Mouse (Mus musculus) liver, embryonic 14.5 days (tissue): ENCODE results near the gene Capn5. TPM values are rescaled to one million over a fixed set of nuclear protein-coding genes. Genes with fewer than 3 reads are reported as not detected.
"Not testable (repeated sequence)": the region's sequence is repeated elsewhere in the genome, so short reads cannot be mapped to it uniquely, and the experiment has no call there.

Source experiments
- ATAC-seq: fragments of 200-750 bp; cut with Nextera tagmentation; 2 replicates; pipeline ENCODE4 v1.8.0; 2017; ENCODE audit warnings: moderate number of reproducible peaks, mild to moderate bottlenecking, moderate library complexity; ENCODE audit not compliant: insufficient read depth
- DNase-seq, 3 experiments: peaks; one replicate each; pipeline ENCODE4 v3.0.0-alpha.2; 2012 to 2013; ENCODE audit warnings: low read depth in 3 of 3, low spot score in 3 of 3
- H3K27ac ChIP-seq: fragments of 300-500 bp; sonication (generic); 2 replicates; pipeline ENCODE4 v1.5.1; 2014; ENCODE audit warnings: moderate library complexity, mild to moderate bottlenecking, control low read depth, inconsistent platforms
- H3K27me3 ChIP-seq: fragments of 300-500 bp; sonication (generic); 2 replicates; pipeline ENCODE4 v1.6.1; 2014; ENCODE audit warnings: mild to moderate bottlenecking, low read length, moderate library complexity; ENCODE audit not compliant: control insufficient read depth, insufficient read depth
- H3K36me3 ChIP-seq: fragments of 300-500 bp; sonication (generic); replicated peaks from 2 replicates; pipeline ENCODE4 v1.6.1; 2014; ENCODE audit warnings: low read depth; ENCODE audit not compliant: control insufficient read depth, insufficient read depth
- H3K4me1 ChIP-seq, 2 experiments: fragments of 200-500 bp in 1 of 2; fragments of 300-500 bp in 1 of 2; sonication (generic) in 1 of 2; replicated peaks; 2 replicates each; pipeline ENCODE4 v1.6.1; 2012 to 2014; ENCODE audit warnings: antibody characterized with exemption in 1 of 2, inconsistent platforms in 1 of 2, low read length in 1 of 2; ENCODE audit not compliant: control insufficient read depth in 2 of 2, insufficient read depth in 2 of 2
- H3K4me2 ChIP-seq: fragments of 300-500 bp; sonication (generic); 2 replicates; pipeline ENCODE4 v1.6.1; 2014; ENCODE audit warnings: low read depth, mild to moderate bottlenecking, control low read depth, moderate library complexity
- H3K4me3 ChIP-seq, 2 experiments: fragments of 200-500 bp in 1 of 2; fragments of 300-500 bp in 1 of 2; sonication (generic) in 1 of 2; 2 replicates each; pipeline ENCODE4 v1.5.1; 2012 to 2014; ENCODE audit warnings: low read depth in 2 of 2, low read length in 2 of 2, mild to moderate bottlenecking in 2 of 2, control low read depth in 1 of 2, inconsistent platforms in 1 of 2, moderate library complexity in 1 of 2; ENCODE audit not compliant: insufficient read depth in 1 of 2
- H3K9ac ChIP-seq: fragments of 300-500 bp; sonication (generic); replicated peaks from 2 replicates; pipeline ENCODE4 v1.6.1; 2014; ENCODE audit warnings: mild to moderate bottlenecking, control low read depth, moderate library complexity
- H3K9me3 ChIP-seq: fragments of 300-500 bp; sonication (generic); 2 replicates; pipeline ENCODE4 v1.6.1; 2016; ENCODE audit warnings: low read length, mixed read lengths; ENCODE audit not compliant: control insufficient read depth
- CTCF ChIP-seq: IDR thresholded peaks from 2 replicates; pipeline ENCODE4 v1.5.1; 2016; ENCODE audit warnings: antibody characterized with exemption, low read depth, control low read depth
- EP300 ChIP-seq: IDR thresholded peaks from 2 replicates; pipeline ENCODE4 v1.6.1; 2016; ENCODE audit warnings: antibody characterized with exemption, low read depth
- WGBS: fragments of 180-500 bp; shearing (Covaris S2); extraction: QIAGEN DNeasy Blood & Tissue Kit; methylation state at CpG from one replicate; pipeline ENCODE4 v1.1.7; 2014; ENCODE audit not compliant: insufficient replicate concordance; 5-methylcytosine and 5-hydroxymethylcytosine counted together
- polyA plus RNA-seq, 2 experiments: library from polyadenylated mRNA; depleted of rRNA in 1 of 2; stranded (reverse) in 1 of 2; unstranded in 1 of 2; fragments of >200 nt; fragmentation: Nextera tagmentation in 1 of 2; extraction: Ambion mirVana in 1 of 2; gene quantifications; 2 replicates each; pipeline versions ENCODE4 v1.2.1 to v1.2.3; 2012 to 2014

The Capn5 gene
- polyA plus RNA-seq, 2 experiments: 8.9 to 13.1 TPM

DNA sequence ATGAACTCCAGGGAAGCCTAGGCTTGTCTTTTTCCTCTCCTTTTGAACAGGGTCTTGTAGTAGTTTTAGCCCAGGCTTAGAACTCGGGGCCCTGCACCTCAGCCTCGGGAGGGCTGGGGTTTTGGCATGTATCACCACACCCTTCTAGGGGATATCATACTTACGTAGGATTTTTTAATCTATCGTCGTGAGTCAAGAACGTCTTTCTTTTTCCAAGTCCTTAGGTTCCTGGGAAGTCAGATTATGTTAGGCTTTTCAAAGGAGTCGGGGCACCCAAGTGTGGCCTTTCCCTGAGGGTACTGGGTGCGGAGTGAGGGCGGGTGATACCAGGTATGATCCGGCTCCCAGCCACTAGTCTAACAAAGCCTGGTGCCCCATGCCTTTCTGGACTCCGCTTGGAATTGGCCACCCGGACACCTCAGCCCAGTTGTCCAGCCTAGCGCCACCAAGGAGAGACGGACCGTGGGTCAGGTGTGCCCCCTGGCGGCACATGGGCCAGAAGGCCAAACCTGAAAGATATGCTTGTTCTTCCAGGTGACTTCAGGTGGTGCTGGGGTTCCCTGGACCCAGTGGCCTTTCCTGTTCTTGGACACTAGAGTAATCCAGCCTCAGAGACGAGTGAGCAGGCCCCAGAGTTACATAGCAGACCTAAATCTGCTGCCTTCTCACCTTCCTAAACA is 13.6 kb upstream of the Capn5 start:
- peaks cover 45% of the 10 kb centered on the region for H3K27me3 ChIP-seq
- WGBS: 50% methylated on average over 17 of the region's 17 CpGs

DNA sequence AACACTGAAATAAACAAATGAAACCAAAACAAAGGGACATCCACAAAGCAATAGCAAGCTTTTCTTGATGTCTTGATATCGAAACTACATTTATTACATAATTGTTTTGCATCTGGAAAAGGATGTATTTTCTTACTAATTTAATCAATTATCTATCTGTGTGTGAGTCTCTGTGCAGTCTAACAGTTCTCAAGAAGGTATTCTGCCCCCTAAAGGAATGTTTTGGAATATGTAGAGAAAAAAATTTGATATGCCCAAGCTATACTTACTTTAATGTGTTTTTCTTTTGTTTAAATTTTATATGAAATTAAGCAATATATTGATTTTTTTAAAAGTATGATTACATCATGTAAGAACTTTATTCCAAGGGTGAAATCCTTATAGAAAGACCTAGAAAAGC is 12.5 kb upstream of the Capn5 start:
- peaks cover 5 to 10% of the 10 kb centered on the region in 2 experiments; a peak in 3 of 4 replicates for H3K4me1 ChIP-seq
- ATAC-seq (no peak), DNase-seq (no peak)
- 54% methylated on average over 1 of the region's 1 CpGs for WGBS
- no peak overlapping the region for H3K27ac ChIP-seq
- no peak overlapping the region for H3K4me3 ChIP-seq
- H3K27me3 ChIP-seq: peaks cover 36% of the 10 kb centered on the region
- H3K4me2 ChIP-seq: no peak overlapping the region
- no peaks in the 10 kb centered on the region for H3K9me3 ChIP-seq
- no peaks in the 10 kb centered on the region for H3K36me3 ChIP-seq
- TF ChIP-seq CTCF: peak; percentile 46; the same call in 1 of the 2 replicates
- TF ChIP-seq EP300: no peak
- no peak overlapping the region for H3K9ac ChIP-seq

More for the DNA sequence above, 13.6 kb upstream of the Capn5 start:
- TF ChIP-seq EP300 (no peak), CTCF (peak; percentile 96)
- Histone ChIP-seq H3K9me3 (no peaks in the 10 kb centered on the region), H3K4me1 (peaks cover 5 to 8% of the 10 kb centered on the region in 2 experiments; a peak in 3 of 4 replicates), H3K9ac (no peak overlapping the region), H3K27ac (no peak overlapping the region), H3K4me2 (no peak overlapping the region), H3K36me3 (no peaks in the 10 kb centered on the region), H3K4me3 (no peak overlapping the region)
- DNase-seq: no peak
- ATAC-seq: peak; percentile 29; the same call in 1 of the 2 replicates

GRCm38 (mm10) chr7:98189745-98190144 is 11.7 kb upstream of the Capn5 start:
- H3K4me3 ChIP-seq: no peak overlapping the region
- H3K27me3 ChIP-seq: peaks cover 28% of the 10 kb centered on the region
- H3K9ac ChIP-seq: no peak overlapping the region
- no peak overlapping the region for H3K27ac ChIP-seq
- H3K4me2 ChIP-seq: no peak overlapping the region
- no peaks in the 10 kb centered on the region for H3K36me3 ChIP-seq
- peaks cover 5 to 10% of the 10 kb centered on the region in 2 experiments; a peak in 3 of 4 replicates for H3K4me1 ChIP-seq
- DNase-seq (no peak), ATAC-seq (peak; percentile 47; the same call in 1 of the 2 replicates)
- WGBS: 15% methylated on average over 3 of the region's 3 CpGs
- no peak for TF ChIP-seq EP300
- no peak for TF ChIP-seq CTCF
- no peaks in the 10 kb centered on the region for H3K9me3 ChIP-seq

DNA sequence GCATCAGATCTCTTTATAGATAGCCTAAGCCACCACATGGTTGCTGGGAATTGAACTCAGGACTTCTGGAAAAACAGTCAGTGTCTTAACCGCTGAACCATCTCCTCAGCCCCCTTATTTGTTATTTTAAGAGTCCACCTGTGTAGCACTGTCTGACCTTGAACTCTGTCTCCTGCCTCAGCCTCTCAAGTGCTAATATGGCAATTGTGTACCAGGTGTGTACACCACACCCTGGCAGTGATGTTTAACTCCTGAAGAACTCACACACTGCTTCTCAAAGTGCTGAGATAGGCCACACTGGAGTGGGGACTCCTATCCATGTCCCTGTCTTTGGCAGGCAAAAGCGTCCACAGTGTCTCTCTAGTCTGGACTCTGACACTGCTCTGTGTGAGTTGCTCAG is 10.6 kb upstream of the Capn5 start:
- DNase-seq (no peak), ATAC-seq (no peak)
- H3K27me3 ChIP-seq: peaks cover 17% of the 10 kb centered on the region
- H3K9ac ChIP-seq: no peak overlapping the region
- H3K27ac ChIP-seq: no peak overlapping the region
- TF ChIP-seq CTCF (no peak), EP300 (no peak)
- no peak overlapping the region for H3K4me3 ChIP-seq
- WGBS: 83% methylated on average over 2 of the region's 2 CpGs
- no peaks in the 10 kb centered on the region for H3K9me3 ChIP-seq
- peaks cover 5 to 10% of the 10 kb centered on the region in 2 experiments; a peak in 3 of 4 replicates for H3K4me1 ChIP-seq
- H3K4me2 ChIP-seq: no peak overlapping the region
- no peaks in the 10 kb centered on the region for H3K36me3 ChIP-seq

- DNase-seq: no peak
- no peak for TF ChIP-seq EP300
- TF ChIP-seq CTCF: no peak
- Histone ChIP-seq H3K4me3 (no peak overlapping the region), H3K9me3 (no peaks in the 10 kb centered on the region), H3K4me2 (no peak overlapping the region), H3K27me3 (peaks cover 13% of the 10 kb centered on the region), H3K9ac (no peak overlapping the region), H3K4me1 (peaks cover 5 to 10% of the 10 kb centered on the region in 2 experiments; a peak in 3 of 4 replicates), H3K27ac (no peak overlapping the region), H3K36me3 (no peaks in the 10 kb centered on the region)
- 77% methylated on average over 2 of the region's 2 CpGs for WGBS
- ATAC-seq: no peak
These were observed 10.2 kb upstream of the Capn5 start for GRCm38 (mm10) chr7:98188238-98188637.

- not testable (repeated sequence) for H3K36me3 ChIP-seq, ATAC-seq, H3K27me3 ChIP-seq, H3K4me2 ChIP-seq, H3K27ac ChIP-seq, H3K9ac ChIP-seq, DNase-seq, H3K9me3 ChIP-seq, H3K4me3 ChIP-seq, H3K4me1 ChIP-seq
- WGBS: 44% methylated on average over 3 of the region's 3 CpGs
These were observed 9.3 kb upstream of the Capn5 start for GRCm38 (mm10) chr7:98187332-98187731.
